Mouse (Mus musculus): Measurements from ENCODE around the gene Rptor.

The Rptor gene

GRCm38 (mm10) chr11:119738990-119739846 is 136.5 kb downstream of the Rptor start:
- no peak for DNase-seq (ENCODE audit: low read depth, low spot score)

- no peak for DNase-seq (ENCODE audit: low read depth, low spot score)
Measured at GRCm38 (mm10) chr11:119741401-119741800, 138.7 kb downstream of the Rptor start.

- DNase-seq (ENCODE audit: low read depth, low spot score) = no peak
Measured at GRCm38 (mm10) chr11:119744436-119744835, 141.7 kb downstream of the Rptor start.

GRCm38 (mm10) chr11:119745333-119745732 is 142.6 kb downstream of the Rptor start:
- no peak for DNase-seq (ENCODE audit: low read depth, low spot score)

GRCm38 (mm10) chr11:119754459-119754858 is 151.8 kb downstream of the Rptor start:
- no peak for DNase-seq (ENCODE audit: low read depth, low spot score)

GRCm38 (mm10) chr11:119758214-119758613 is 155.5 kb downstream of the Rptor start:
- no peak for DNase-seq (ENCODE audit: low read depth, low spot score)

- DNase-seq (ENCODE audit: low read depth, low spot score) = no peak
Measured at GRCm38 (mm10) chr11:119758705-119759327, 156.1 kb downstream of the Rptor start.

GRCm38 (mm10) chr11:119762911-119763310 is 160.2 kb downstream of the Rptor start:
- no peak for DNase-seq (ENCODE audit: low read depth, low spot score)

GRCm38 (mm10) chr11:119766023-119766422 is 163.3 kb downstream of the Rptor start:
- DNase-seq (ENCODE audit: low read depth, low spot score) = no peak

GRCm38 (mm10) chr11:119766782-119767459 is 164.2 kb downstream of the Rptor start:
- DNase-seq (ENCODE audit: low read depth, low spot score) = no peak

GRCm38 (mm10) chr11:119767525-119767924 is 164.8 kb downstream of the Rptor start:
- no peak for DNase-seq (ENCODE audit: low read depth, low spot score)

- no peak for DNase-seq (ENCODE audit: low read depth, low spot score)
Measured at GRCm38 (mm10) chr11:119768511-119768910, 165.8 kb downstream of the Rptor start.

GRCm38 (mm10) chr11:119769666-119770065 is 167.0 kb downstream of the Rptor start:
- DNase-seq (ENCODE audit: low read depth, low spot score) = no peak

- DNase-seq (ENCODE audit: low read depth, low spot score) = no peak
Measured at GRCm38 (mm10) chr11:119770985-119771384, 168.3 kb downstream of the Rptor start.

- DNase-seq (ENCODE audit: low read depth, low spot score) = no peak
Measured at GRCm38 (mm10) chr11:119772896-119773295, 170.2 kb downstream of the Rptor start.

- DNase-seq (ENCODE audit: low read depth, low spot score) = no peak
Measured at GRCm38 (mm10) chr11:119775076-119775760, 172.5 kb downstream of the Rptor start.

- no peak for DNase-seq (ENCODE audit: low read depth, low spot score)
Measured at GRCm38 (mm10) chr11:119777236-119777635, 174.5 kb downstream of the Rptor start.

- no peak for DNase-seq (ENCODE audit: low read depth, low spot score)
Measured at GRCm38 (mm10) chr11:119777872-119778271, 175.2 kb downstream of the Rptor start.

GRCm38 (mm10) chr11:119780290-119780689 is 177.6 kb downstream of the Rptor start:
- DNase-seq (ENCODE audit: low read depth, low spot score) = no peak

- DNase-seq (ENCODE audit: low read depth, low spot score) = no peak
Measured at GRCm38 (mm10) chr11:119781165-119781564, 178.5 kb downstream of the Rptor start.

- DNase-seq (ENCODE audit: low read depth, low spot score) = no peak
Measured at GRCm38 (mm10) chr11:119781726-119782125, 179.0 kb downstream of the Rptor start.

GRCm38 (mm10) chr11:119783653-119784052 is 180.9 kb downstream of the Rptor start:
- no peak for DNase-seq (ENCODE audit: low read depth, low spot score)

All from CD4-positive, CD25-positive, alpha-beta regulatory T cell, adult 2 months (primary cell).